Mouse (Mus musculus) forebrain, embryonic 12.5 days (tissue): ENCODE measurements around the gene Mfng. TPM values are rescaled to one million over a fixed set of nuclear protein-coding genes. Genes with fewer than 3 reads are reported as not detected.

ENCODE experiments used
- ATAC-seq: fragments of 200-750 bp; cut with Nextera tagmentation; 2 replicates; pipeline ENCODE4 v1.8.0; 2017; ENCODE audit warnings: moderate TSS enrichment; ENCODE audit not compliant: low FRiP score
- H3K27ac ChIP-seq: fragments of 300-500 bp; sonication (generic); 2 replicates; pipeline ENCODE4 v1.5.1; 2016; ENCODE audit warnings: mild to moderate bottlenecking
- H3K27me3 ChIP-seq: fragments of 300-500 bp; sonication (generic); 2 replicates; pipeline ENCODE4 v1.6.1; 2016; ENCODE audit warnings: mild to moderate bottlenecking
- H3K36me3 ChIP-seq: fragments of 300-500 bp; sonication (generic); replicated peaks from 2 replicates; pipeline ENCODE4 v1.6.1; 2016; ENCODE audit warnings: mild to moderate bottlenecking
- H3K4me1 ChIP-seq: fragments of 300-500 bp; sonication (generic); 2 replicates; pipeline ENCODE4 v1.6.1; 2016
- H3K4me2 ChIP-seq: fragments of 300-500 bp; sonication (generic); 2 replicates; pipeline ENCODE4 v1.6.1; 2016; ENCODE audit warnings: mild to moderate bottlenecking, moderate library complexity
- H3K4me3 ChIP-seq: fragments of 300-500 bp; sonication (generic); replicated peaks from 2 replicates; pipeline ENCODE4 v1.5.1; 2016; ENCODE audit warnings: mild to moderate bottlenecking
- H3K9ac ChIP-seq: fragments of 300-500 bp; sonication (generic); 2 replicates; pipeline ENCODE4 v1.6.1; 2016; ENCODE audit warnings: mild to moderate bottlenecking
- H3K9me3 ChIP-seq: fragments of 300-500 bp; sonication (generic); 2 replicates; pipeline ENCODE4 v1.6.1; 2016
- WGBS: fragments of 180-500 bp; shearing (Covaris S2); methylation state at CpG from one replicate; pipeline ENCODE4 v1.1.7; 2016; 5-methylcytosine and 5-hydroxymethylcytosine counted together
- polyA plus RNA-seq: library from polyadenylated mRNA; unstranded; fragments of >200 nt; fragmentation: Nextera tagmentation; extraction: Ambion mirVana; gene quantifications from 2 replicates; pipeline ENCODE4 v1.2.1, GENCODE M21; 2016

The Mfng gene
- polyA plus RNA-seq, 1 experiment from 2014 or later, result 137 TPM

GRCm38 (mm10) chr15:78720532-78720931 lies 52.7 kb downstream of the Mfng start:
- Histone ChIP-seq H3K4me3 (no peak overlapping the region), H3K9ac (no peak overlapping the region), H3K4me2 (no peak overlapping the region), H3K9me3 (no peaks in the 10 kb centered on the region), H3K4me1 (peaks cover 25% of the 10 kb centered on the region), H3K27me3 (peaks cover 53% of the 10 kb centered on the region), H3K27ac (no peak overlapping the region), H3K36me3 (no peaks in the 10 kb centered on the region)
- ATAC-seq, result no peak
- 82% methylated on average over 7 of the region's 7 CpGs for WGBS

- 0 out of 2 replicates have a peak overlapping the region, but pooled peaks have one; percentile 11 for H3K4me3 ChIP-seq
- ATAC-seq, result peak; percentile 42; the same call in 1 of the 2 replicates
- peaks cover 25% of the 10 kb centered on the region for H3K4me1 ChIP-seq
- H3K36me3 ChIP-seq, result no peaks in the 10 kb centered on the region
- H3K27ac ChIP-seq, result no peak overlapping the region
- no peaks in the 10 kb centered on the region for H3K9me3 ChIP-seq
- H3K9ac ChIP-seq, result no peak overlapping the region
- 4% methylated on average over 16 of the region's 16 CpGs for WGBS
- peak overlapping the region; percentile 30; the same call in 1 of the 2 replicates for H3K4me2 ChIP-seq
- peaks cover 58% of the 10 kb centered on the region for H3K27me3 ChIP-seq
Observed at GRCm38 (mm10) chr15:78720094-78720493, 53.2 kb downstream of the Mfng start.

GRCm38 (mm10) chr15:78719416-78719815 lies 53.9 kb downstream of the Mfng start:
- no peaks in the 10 kb centered on the region for H3K36me3 ChIP-seq
- peaks cover 64% of the 10 kb centered on the region for H3K27me3 ChIP-seq
- H3K4me2 ChIP-seq, result 0 out of 2 replicates have a peak overlapping the region, but pooled peaks have one; percentile 97
- 4% methylated on average over 14 of the region's 14 CpGs for WGBS
- peak overlapping the region; percentile 61; the same call in 1 of the 2 replicates for H3K4me3 ChIP-seq
- ATAC-seq, result no peak
- no peak overlapping the region for H3K9ac ChIP-seq
- no peaks in the 10 kb centered on the region for H3K9me3 ChIP-seq
- peaks cover 25% of the 10 kb centered on the region for H3K4me1 ChIP-seq
- no peak overlapping the region for H3K27ac ChIP-seq

- WGBS, result 1% methylated on average over 84 of the region's 89 CpGs
- ATAC-seq, result peak; percentile 44
- peaks cover 73% of the 10 kb centered on the region for H3K27me3 ChIP-seq
- peak within 1 kb of the TSS; percentile 65 for H3K9ac ChIP-seq
- no peaks in the 10 kb centered on the region for H3K36me3 ChIP-seq
- peaks cover 25% of the 10 kb centered on the region for H3K4me1 ChIP-seq
- no peak within 1 kb of the TSS for H3K27ac ChIP-seq
- no peaks in the 10 kb centered on the region for H3K9me3 ChIP-seq
- peak within 1 kb of the TSS; percentile 61 for H3K4me3 ChIP-seq
- peak within 1 kb of the TSS; percentile 97 for H3K4me2 ChIP-seq
Observed at GRCm38 (mm10) chr15:78718290-78719250, 54.7 kb downstream of the Mfng start, which contains the start of gene Elfn2. Gene Elfn2, minus strand, starts transcription at chr15:78718771.

GRCm38 (mm10) chr15:78716936-78717335 lies 56.3 kb downstream of the Mfng start:
- Histone ChIP-seq H3K9me3 (no peaks in the 10 kb centered on the region), H3K27me3 (peaks cover 89% of the 10 kb centered on the region), H3K4me3 (no peak overlapping the region), H3K4me2 (0 out of 2 replicates have a peak overlapping the region, but pooled peaks have one; percentile 1), H3K4me1 (peaks cover 37% of the 10 kb centered on the region), H3K9ac (no peak overlapping the region), H3K36me3 (no peaks in the 10 kb centered on the region), H3K27ac (no peak overlapping the region)
- no peak for ATAC-seq
- 64% methylated on average over 13 of the region's 13 CpGs for WGBS

- Histone ChIP-seq H3K4me1 (peaks cover 47% of the 10 kb centered on the region), H3K4me2 (no peak overlapping the region)
Observed at GRCm38 (mm10) chr15:78715856-78716255, 57.4 kb downstream of the Mfng start.

GRCm38 (mm10) chr15:78713751-78714150 lies 59.5 kb downstream of the Mfng start:
- 83% methylated on average over 7 of the region's 7 CpGs for WGBS
- ATAC-seq, result no peak
- peaks cover 53% of the 10 kb centered on the region for H3K4me1 ChIP-seq

More at GRCm38 (mm10) chr15:78715856-78716255, 57.4 kb downstream of the Mfng start:
- Histone ChIP-seq H3K9ac (no peak overlapping the region), H3K27ac (no peak overlapping the region), H3K36me3 (no peaks in the 10 kb centered on the region), H3K9me3 (no peaks in the 10 kb centered on the region), H3K4me3 (no peak overlapping the region), H3K27me3 (peaks cover 100% of the 10 kb centered on the region)
- no peak for ATAC-seq
- WGBS, result 56% methylated on average over 5 of the region's 5 CpGs

GRCm38 (mm10) chr15:78712335-78713258 lies 60.7 kb downstream of the Mfng start:
- peak overlapping the region; percentile 29 for H3K4me3 ChIP-seq
- H3K9me3 ChIP-seq, result no peaks in the 10 kb centered on the region
- H3K27ac ChIP-seq, result 0 out of 2 replicates have a peak overlapping the region, but pooled peaks have one; percentile 25
- no peaks in the 10 kb centered on the region for H3K36me3 ChIP-seq
- peak; percentile 25; the same call in 1 of the 2 replicates for ATAC-seq
- peak overlapping the region; percentile 44 for H3K9ac ChIP-seq
- H3K4me1 ChIP-seq, result peaks cover 41% of the 10 kb centered on the region
- H3K27me3 ChIP-seq, result peaks cover 82% of the 10 kb centered on the region
- WGBS, result 9% methylated on average over 52 of the region's 53 CpGs
- H3K4me2 ChIP-seq, result peak overlapping the region; percentile 51

More at GRCm38 (mm10) chr15:78713751-78714150, 59.5 kb downstream of the Mfng start:
- Histone ChIP-seq H3K36me3 (no peaks in the 10 kb centered on the region), H3K4me3 (no peak overlapping the region), H3K9ac (no peak overlapping the region), H3K27me3 (peaks cover 87% of the 10 kb centered on the region), H3K9me3 (no peaks in the 10 kb centered on the region), H3K4me2 (no peak overlapping the region), H3K27ac (no peak overlapping the region)

GRCm38 (mm10) chr15:78711935-78712334 lies 61.3 kb downstream of the Mfng start:
- no peak overlapping the region for H3K4me2 ChIP-seq
- 71% methylated on average over 7 of the region's 7 CpGs for WGBS
- H3K9ac ChIP-seq, result no peak overlapping the region
- H3K4me3 ChIP-seq, result no peak overlapping the region
- H3K4me1 ChIP-seq, result peaks cover 40% of the 10 kb centered on the region
- no peaks in the 10 kb centered on the region for H3K9me3 ChIP-seq
- H3K36me3 ChIP-seq, result no peaks in the 10 kb centered on the region
- H3K27ac ChIP-seq, result no peak overlapping the region
- ATAC-seq, result no peak
- H3K27me3 ChIP-seq, result peaks cover 77% of the 10 kb centered on the region

- no peak overlapping the region for H3K9ac ChIP-seq
- no peak overlapping the region for H3K4me2 ChIP-seq
- H3K27ac ChIP-seq, result 0 out of 2 replicates have a peak overlapping the region, but pooled peaks have one; percentile 22
- H3K36me3 ChIP-seq, result no peaks in the 10 kb centered on the region
- peaks cover 64% of the 10 kb centered on the region for H3K27me3 ChIP-seq
- WGBS, result 42% methylated on average over 6 of the region's 6 CpGs
- peaks cover 40% of the 10 kb centered on the region for H3K4me1 ChIP-seq
- ATAC-seq, result peak; percentile 52
- no peak overlapping the region for H3K4me3 ChIP-seq
- no peaks in the 10 kb centered on the region for H3K9me3 ChIP-seq
Observed at GRCm38 (mm10) chr15:78710634-78711033, 62.6 kb downstream of the Mfng start.

- no peak overlapping the region for H3K9ac ChIP-seq
Observed at GRCm38 (mm10) chr15:78709767-78710166, 63.5 kb downstream of the Mfng start.

More at GRCm38 (mm10) chr15:78709767-78710166, 63.5 kb downstream of the Mfng start:
- 0 out of 2 replicates have a peak overlapping the region, but pooled peaks have one; percentile 22 for H3K27ac ChIP-seq
- peaks cover 40% of the 10 kb centered on the region for H3K4me1 ChIP-seq
- no peaks in the 10 kb centered on the region for H3K9me3 ChIP-seq
- no peak overlapping the region for H3K4me3 ChIP-seq
- H3K4me2 ChIP-seq, result no peak overlapping the region
- H3K36me3 ChIP-seq, result no peaks in the 10 kb centered on the region
- peaks cover 56% of the 10 kb centered on the region for H3K27me3 ChIP-seq
- 18% methylated on average over 7 of the region's 7 CpGs for WGBS
- ATAC-seq, result peak; percentile 70
